Mouse (Mus musculus): ENCODE data around the gene Plekhb1. TPM values are rescaled to one million over a fixed set of nuclear protein-coding genes. Genes with fewer than 3 reads are reported as not detected.
A peak's percentile ranks its signal among the peaks of the same experiment; 100 is the strongest.

The Plekhb1 gene
- total and polyA plus RNA-seq, 2 experiments from 2014 or later = 1.1 to 2.7 TPM

DNA sequence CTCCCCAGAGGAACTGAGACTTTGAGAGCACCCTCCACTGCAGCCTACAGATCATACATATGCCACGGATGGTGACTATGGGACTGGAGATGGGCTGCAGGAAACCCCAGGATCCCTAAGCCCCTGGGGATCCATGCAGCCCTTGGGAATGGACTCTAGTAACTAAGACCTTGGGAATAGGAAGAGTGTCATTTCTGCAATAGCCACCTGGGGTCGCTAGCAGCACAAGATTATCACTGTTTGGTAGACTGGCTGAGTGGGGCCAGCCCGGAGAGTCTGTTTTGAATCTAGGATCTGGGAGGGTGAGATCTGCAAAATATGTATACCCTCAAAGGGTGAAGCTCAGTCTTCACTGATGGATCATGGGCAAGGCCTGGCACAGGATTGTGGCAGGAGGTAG lies 17.1 kb downstream of the Plekhb1 start:
- no peak overlapping the region for H3K27ac ChIP-seq (ENCODE audit: low read depth)
- H3K4me1 ChIP-seq (ENCODE audit: control insufficient read depth, insufficient read depth) = no peaks in the 10 kb centered on the region
- TF ChIP-seq EP300 (IDR thresholded peaks at IDR 0.05; ENCODE audit: low read depth) (no peak), CTCF (IDR thresholded peaks at IDR 0.05; ENCODE audit: low read depth) (peak; percentile 68)
- WGBS = 21% methylated on average over 3 of the region's 3 CpGs
- no peaks in the 10 kb centered on the region for H3K9me3 ChIP-seq (replicated peaks; ENCODE audit: control insufficient read depth, low read length)
- no peak; the same call in 1 of the 2 replicates for ATAC-seq (ENCODE audit: insufficient read depth, low read depth)
- no peak overlapping the region for H3K4me3 ChIP-seq (ENCODE audit: low read depth, low read length)
- no peak overlapping the region for H3K9ac ChIP-seq (replicated peaks; ENCODE audit: low read depth, low read length)
- peak; percentile 41 for DNase-seq (ENCODE audit: low spot score)
- no peaks in the 10 kb centered on the region for H3K27me3 ChIP-seq (ENCODE audit: control insufficient read depth, insufficient read depth, low read length)
- H3K36me3 ChIP-seq (replicated peaks; ENCODE audit: control insufficient read depth, insufficient read depth, low read length) = peaks cover 6% of the 10 kb centered on the region
- no peak overlapping the region for H3K4me2 ChIP-seq (ENCODE audit: low read depth, low read length)

DNA sequence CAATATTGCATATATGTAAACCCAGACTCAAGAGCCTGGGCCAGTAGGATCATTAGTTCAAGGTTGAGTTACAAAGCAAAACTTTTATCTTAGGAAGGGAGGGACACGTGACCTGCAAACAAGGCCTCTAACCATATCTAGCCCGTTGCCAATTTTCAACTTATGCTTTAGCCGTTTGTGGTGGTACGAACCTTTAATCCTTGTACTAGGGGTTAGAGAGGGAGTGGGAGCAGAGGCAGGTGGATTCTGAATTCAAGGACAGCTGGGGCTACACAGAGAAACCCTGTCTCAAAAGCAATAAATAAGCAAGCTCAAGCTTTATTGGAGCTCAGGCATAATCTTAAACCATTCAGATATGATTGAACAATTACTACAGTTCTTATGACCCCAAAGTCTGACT lies 19.8 kb downstream of the Plekhb1 start:
- no peak overlapping the region for H3K27ac ChIP-seq (ENCODE audit: low read depth)
- no peak overlapping the region for H3K4me3 ChIP-seq (ENCODE audit: low read depth, low read length)
- no peak for TF ChIP-seq EP300 (IDR thresholded peaks at IDR 0.05; ENCODE audit: low read depth)
- TF ChIP-seq CTCF (IDR thresholded peaks at IDR 0.05; ENCODE audit: low read depth) = no peak
- 85% methylated on average over 4 of the region's 4 CpGs for WGBS
- no peak for ATAC-seq (ENCODE audit: insufficient read depth, low read depth)
- H3K4me1 ChIP-seq (ENCODE audit: control insufficient read depth, insufficient read depth) = no peaks in the 10 kb centered on the region
- DNase-seq (ENCODE audit: low spot score) = no peak
- H3K36me3 ChIP-seq (replicated peaks; ENCODE audit: control insufficient read depth, insufficient read depth, low read length) = peaks cover 17% of the 10 kb centered on the region
- no peaks in the 10 kb centered on the region for H3K27me3 ChIP-seq (ENCODE audit: control insufficient read depth, insufficient read depth, low read length)
- H3K9ac ChIP-seq (replicated peaks; ENCODE audit: low read depth, low read length) = no peak overlapping the region
- no peaks in the 10 kb centered on the region for H3K9me3 ChIP-seq (replicated peaks; ENCODE audit: control insufficient read depth, low read length)
- no peak overlapping the region for H3K4me2 ChIP-seq (ENCODE audit: low read depth, low read length)

DNA sequence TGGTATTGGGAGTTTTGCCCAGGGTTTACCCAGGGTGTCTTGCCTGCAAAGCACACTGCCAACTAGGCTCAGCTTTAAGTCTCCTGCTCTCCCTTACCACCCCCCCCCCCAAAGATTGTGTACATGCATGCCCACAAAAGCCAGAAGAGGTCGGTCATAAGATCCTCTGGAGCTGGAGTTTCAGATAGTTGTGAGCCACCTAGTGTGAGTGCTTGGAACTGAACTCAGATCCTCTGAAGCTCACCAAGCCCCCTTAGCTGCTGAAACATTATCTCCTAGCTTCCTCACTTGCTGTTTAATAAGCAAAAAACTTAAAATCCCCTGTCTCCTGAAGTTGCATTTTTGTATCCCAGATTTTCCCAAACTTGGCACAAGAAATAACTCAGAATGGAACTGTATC lies 24.6 kb downstream of the Plekhb1 start:
- 4% methylated on average over 1 of the region's 1 CpGs for WGBS
- ATAC-seq (ENCODE audit: insufficient read depth, low read depth) = no peak
- Histone ChIP-seq H3K4me3 (ENCODE audit: low read depth, low read length) (no peak overlapping the region), H3K36me3 (replicated peaks; ENCODE audit: control insufficient read depth, insufficient read depth, low read length) (peaks cover 44% of the 10 kb centered on the region), H3K4me1 (ENCODE audit: control insufficient read depth, insufficient read depth) (no peaks in the 10 kb centered on the region), H3K9me3 (replicated peaks; ENCODE audit: control insufficient read depth, low read length) (no peaks in the 10 kb centered on the region), H3K27me3 (ENCODE audit: control insufficient read depth, insufficient read depth, low read length) (no peaks in the 10 kb centered on the region), H3K9ac (replicated peaks; ENCODE audit: low read depth, low read length) (no peak overlapping the region), H3K27ac (ENCODE audit: low read depth) (no peak overlapping the region), H3K4me2 (ENCODE audit: low read depth, low read length) (no peak overlapping the region)
- TF ChIP-seq CTCF (IDR thresholded peaks at IDR 0.05; ENCODE audit: low read depth) = peak; percentile 58
- TF ChIP-seq EP300 (IDR thresholded peaks at IDR 0.05; ENCODE audit: low read depth) = no peak
- DNase-seq (ENCODE audit: low spot score) = peak; percentile 51

- WGBS = 74% methylated on average over 3 of the region's 3 CpGs
- TF ChIP-seq CTCF (IDR thresholded peaks at IDR 0.05; ENCODE audit: low read depth) (no peak), EP300 (IDR thresholded peaks at IDR 0.05; ENCODE audit: low read depth) (no peak)
- no peaks in the 10 kb centered on the region for H3K27me3 ChIP-seq (ENCODE audit: control insufficient read depth, insufficient read depth, low read length)
- H3K4me2 ChIP-seq (ENCODE audit: low read depth, low read length) = no peak overlapping the region
- H3K9ac ChIP-seq (replicated peaks; ENCODE audit: low read depth, low read length) = no peak overlapping the region
- H3K9me3 ChIP-seq (replicated peaks; ENCODE audit: control insufficient read depth, low read length) = no peaks in the 10 kb centered on the region
- no peak overlapping the region for H3K27ac ChIP-seq (ENCODE audit: low read depth)
- H3K4me1 ChIP-seq (ENCODE audit: control insufficient read depth, insufficient read depth) = no peaks in the 10 kb centered on the region; the same call in 1 of the 2 replicates
- no peak overlapping the region for H3K4me3 ChIP-seq (ENCODE audit: low read depth, low read length)
- peaks cover 1% of the 10 kb centered on the region for H3K36me3 ChIP-seq (replicated peaks; ENCODE audit: control insufficient read depth, insufficient read depth, low read length)
- DNase-seq (ENCODE audit: low spot score) (no peak), ATAC-seq (ENCODE audit: insufficient read depth, low read depth) (no peak)
Observed at GRCm38 (mm10) chr7:100624538-100624937, 37.7 kb downstream of the Plekhb1 start.

GRCm38 (mm10) chr7:100622277-100622676 lies 39.9 kb downstream of the Plekhb1 start:
- no peaks in the 10 kb centered on the region; the same call in 1 of the 2 replicates for H3K4me1 ChIP-seq (ENCODE audit: control insufficient read depth, insufficient read depth)
- DNase-seq (ENCODE audit: low spot score) (no peak), ATAC-seq (ENCODE audit: insufficient read depth, low read depth) (no peak)
- H3K4me3 ChIP-seq (ENCODE audit: low read depth, low read length) = no peak overlapping the region
- H3K36me3 ChIP-seq (replicated peaks; ENCODE audit: control insufficient read depth, insufficient read depth, low read length) = no peaks in the 10 kb centered on the region; the same call in 1 of the 2 replicates
- peak; percentile 13; the same call in 1 of the 2 replicates for TF ChIP-seq CTCF (IDR thresholded peaks at IDR 0.05; ENCODE audit: low read depth)
- no peak for TF ChIP-seq EP300 (IDR thresholded peaks at IDR 0.05; ENCODE audit: low read depth)
- no peaks in the 10 kb centered on the region for H3K9me3 ChIP-seq (replicated peaks; ENCODE audit: control insufficient read depth, low read length)
- H3K27me3 ChIP-seq (ENCODE audit: control insufficient read depth, insufficient read depth, low read length) = no peaks in the 10 kb centered on the region
- H3K27ac ChIP-seq (ENCODE audit: low read depth) = no peak overlapping the region
- no peak overlapping the region for H3K9ac ChIP-seq (replicated peaks; ENCODE audit: low read depth, low read length)
- H3K4me2 ChIP-seq (ENCODE audit: low read depth, low read length) = no peak overlapping the region
- WGBS = 69% methylated on average over 2 of the region's 2 CpGs

Measured in heart, postnatal 0 days (tissue).